15 mouse cellular contexts compared by ENCODE assay signal in the genomic region with DNA sequence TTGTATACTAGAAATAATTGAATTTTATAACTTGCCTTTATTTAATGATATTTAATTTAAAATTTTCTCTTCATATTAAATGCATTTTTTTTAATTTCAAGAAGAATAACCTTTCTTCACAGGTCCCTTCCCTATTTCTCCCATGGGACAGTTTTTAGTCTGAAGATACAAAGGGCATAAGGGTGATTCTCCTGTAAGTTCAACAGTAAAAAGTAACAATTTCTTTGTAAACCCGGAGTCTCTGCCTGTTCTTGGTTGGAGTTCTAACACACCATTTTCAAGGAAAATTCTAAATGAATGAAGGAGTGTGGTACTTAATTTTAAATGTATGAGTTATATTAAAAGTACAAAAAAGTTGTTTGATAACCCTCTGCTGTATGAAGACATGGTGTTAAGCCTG.
DNase-seq lines count a peak whose midpoint lies in the region; ATAC-seq lines count a peak whose summit lies in the region.
"Had no signal": no experiment of that assay in that cellular context is flagged by ENCODE, and none has a peak within 500 bp of the region (broad histone marks: within the 10 kb centered on the region; RNA-seq: fewer than 3 reads in every experiment).

No protein-coding gene starts in this region.

- H3K36me3 ChIP-seq in heart, embryonic 15.5 days = no peaks in the 10 kb centered on the region
- H3K36me3 ChIP-seq in lung, embryonic 16.5 days (ENCODE audit: control insufficient read depth, insufficient read depth, low read length) = no peaks in the 10 kb centered on the region
- H3K36me3 ChIP-seq in intestine, embryonic 14.5 days (ENCODE audit: control insufficient read depth, insufficient read depth, low read length) = peaks cover 12% of the 10 kb centered on the region
- no peaks in the 10 kb centered on the region for H3K36me3 ChIP-seq in stomach, embryonic 16.5 days (ENCODE audit: control insufficient read depth, insufficient read depth, low read length)
- H3K36me3 ChIP-seq: liver, embryonic 12.5 days had no signal

- H3K4me3 ChIP-seq in heart, embryonic 15.5 days = 0 out of 2 replicates have a peak overlapping the region, but pooled peaks have one; percentile 19
- H3K4me3 ChIP-seq in lung, embryonic 16.5 days (ENCODE audit: low read length) = peak overlapping the region; percentile 35
- H3K4me3 ChIP-seq in intestine, embryonic 14.5 days (ENCODE audit: low read depth, low read length) = peak overlapping the region; percentile 64
- H3K4me3 ChIP-seq in stomach, embryonic 16.5 days (replicated peaks; ENCODE audit: low read length) = peak overlapping the region; percentile 61
- H3K4me3 ChIP-seq: megakaryocyte, embryonic 14.5 days had no signal

- ATAC-seq in heart, embryonic 15.5 days (replicated peaks; ENCODE audit: insufficient number of reproducible peaks, insufficient read depth, low FRiP score, low read depth) = no peak
- no peak for ATAC-seq in lung, embryonic 16.5 days (ENCODE audit: low read depth)
- ATAC-seq in intestine, embryonic 14.5 days (replicated peaks; ENCODE audit: low FRiP score, low TSS enrichment, low read depth) = no peak
- ATAC-seq in stomach, embryonic 16.5 days (ENCODE audit: insufficient read depth, low FRiP score) = no peak
- ATAC-seq in granulocyte monocyte progenitor cell, adult 5-6 weeks (replicated peaks; ENCODE audit: poor library complexity, severe bottlenecking) = no peak
- ATAC-seq: forebrain, embryonic 14.5 days; liver, embryonic 12.5 days had no signal

- WGBS in heart, embryonic 15.5 days = 53% methylated on average over 1 of the region's 1 CpGs
- 55% methylated on average over 1 of the region's 1 CpGs for WGBS in lung, embryonic 16.5 days
- 53% methylated on average over 1 of the region's 1 CpGs for WGBS in intestine, embryonic 14.5 days
- WGBS in stomach, embryonic 16.5 days = 60% methylated on average over 1 of the region's 1 CpGs

- no peaks in the 10 kb centered on the region for H3K9me3 ChIP-seq in heart, embryonic 15.5 days (replicated peaks)
- no peaks in the 10 kb centered on the region for H3K9me3 ChIP-seq in lung, embryonic 16.5 days (ENCODE audit: control insufficient read depth, low read length)
- H3K9me3 ChIP-seq in intestine, embryonic 14.5 days (ENCODE audit: control insufficient read depth, low read length) = no peaks in the 10 kb centered on the region
- no peaks in the 10 kb centered on the region for H3K9me3 ChIP-seq in stomach, embryonic 16.5 days (replicated peaks; ENCODE audit: control insufficient read depth, low read length)
- H3K9me3 ChIP-seq: liver, embryonic 12.5 days; megakaryocyte, embryonic 14.5 days had no signal

- no peak for DNase-seq in heart, adult 18-20 months
- DNase-seq in lung, postnatal 25 days (ENCODE audit: low spot score) = no peak
- DNase-seq in intestine, embryonic 14.5 days (ENCODE audit: low spot score) = no peak
- DNase-seq in yolk sac, embryonic 10.5 days (ENCODE audit: low spot score) = no peak
- DNase-seq: adrenal gland, postnatal 25 days; gastrocnemius, postnatal 25 days; kidney, adult 18-20 months; right cerebral cortex, postnatal 4 days had no signal

- H3K4me2 ChIP-seq in heart, embryonic 15.5 days = peak overlapping the region; percentile 34; the same call in 1 of the 2 replicates
- H3K4me2 ChIP-seq in lung, embryonic 16.5 days (ENCODE audit: low read depth, low read length) = peak overlapping the region; percentile 36
- peak overlapping the region; percentile 61 for H3K4me2 ChIP-seq in intestine, embryonic 14.5 days (ENCODE audit: low read length)
- H3K4me2 ChIP-seq in stomach, embryonic 16.5 days (ENCODE audit: low read depth, low read length) = peak overlapping the region; percentile 27; the same call in 1 of the 2 replicates

- no peaks in the 10 kb centered on the region for H3K27me3 ChIP-seq in heart, embryonic 15.5 days
- no peaks in the 10 kb centered on the region for H3K27me3 ChIP-seq in lung, embryonic 16.5 days (ENCODE audit: control insufficient read depth, insufficient read depth, low read depth, low read length)
- no peaks in the 10 kb centered on the region for H3K27me3 ChIP-seq in intestine, embryonic 14.5 days (replicated peaks; ENCODE audit: control insufficient read depth, insufficient read depth, low read length)
- no peaks in the 10 kb centered on the region for H3K27me3 ChIP-seq in stomach, embryonic 16.5 days (ENCODE audit: control insufficient read depth, insufficient read depth, low read length)
- H3K27me3 ChIP-seq: liver, embryonic 12.5 days; megakaryocyte, embryonic 14.5 days had no signal

- peaks cover 7% of the 10 kb centered on the region for H3K4me1 ChIP-seq in heart, embryonic 15.5 days (replicated peaks)
- peaks cover 10% of the 10 kb centered on the region for H3K4me1 ChIP-seq in lung, embryonic 16.5 days (replicated peaks; ENCODE audit: control insufficient read depth, insufficient read depth, low read length)
- H3K4me1 ChIP-seq in intestine, embryonic 14.5 days (replicated peaks; ENCODE audit: control insufficient read depth, insufficient read depth, low read length) = no peaks in the 10 kb centered on the region; the same call in 1 of the 2 replicates
- peaks cover 5% of the 10 kb centered on the region; the same call in 1 of the 2 replicates for H3K4me1 ChIP-seq in stomach, embryonic 16.5 days (ENCODE audit: control insufficient read depth, insufficient read depth, low read length)
- H3K4me1 ChIP-seq: liver, embryonic 12.5 days had no signal

- H3K27ac ChIP-seq in heart, embryonic 15.5 days = no peak overlapping the region
- H3K27ac ChIP-seq in lung, embryonic 16.5 days (ENCODE audit: low read length) = no peak overlapping the region
- peak overlapping the region; percentile 100 for H3K27ac ChIP-seq in intestine, embryonic 14.5 days (ENCODE audit: low read depth)
- no peak overlapping the region for H3K27ac ChIP-seq in stomach, embryonic 16.5 days (ENCODE audit: low read length)

- H3K9ac ChIP-seq in heart, embryonic 15.5 days = no peak overlapping the region
- 0 out of 2 replicates have a peak overlapping the region, but pooled peaks have one; percentile 35 for H3K9ac ChIP-seq in lung, embryonic 16.5 days (ENCODE audit: low read length)
- H3K9ac ChIP-seq in intestine, embryonic 14.5 days (ENCODE audit: low read length) = peak overlapping the region; percentile 95
- H3K9ac ChIP-seq in stomach, embryonic 16.5 days (ENCODE audit: low read length) = no peak overlapping the region
- H3K9ac ChIP-seq: liver, embryonic 12.5 days had no signal

Comparison
In these comparisons a context has a peak if more than half of its experiments do, and no peak if none do; other contexts are left out.
1. H3K9ac ChIP-seq: peak in lung, embryonic 16.5 days (single experiment) and intestine, embryonic 14.5 days (single experiment); none in heart, embryonic 15.5 days (single experiment) and stomach, embryonic 16.5 days (single experiment).
2. Peak in every context shown above with its lines, with median percentiles within 50 percentile points of each other: H3K4me2 ChIP-seq and H3K4me3 ChIP-seq.